Mouse (Mus musculus): ENCODE results near the gene Plagl2.

GRCm38 (mm10) chr2:153221620-153222019 lies 19.6 kb downstream of the Plagl2 start:
- TF ChIP-seq CTCF (IDR thresholded peaks at IDR 0.05) (no peak), POLR2A (IDR thresholded peaks at IDR 0.05; ENCODE audit: insufficient read depth, low read depth, low read length) (no peak), EP300 (IDR thresholded peaks at IDR 0.05; ENCODE audit: insufficient read depth, low read depth, low read length) (no peak)

Data from heart, adult 2 months (tissue).